Mouse (Mus musculus) small intestine, adult 2 months (tissue): ENCODE measurements around the gene Supt20. TPM values are rescaled to one million over a fixed set of nuclear protein-coding genes. Genes with fewer than 3 reads are reported as not detected.

ENCODE experiments used
- H3K27ac ChIP-seq: fragments of 200-500 bp; 2 replicates; pipeline ENCODE4 v1.5.1; 2012; ENCODE audit warnings: low read depth, low read length, control low read depth, inconsistent platforms; ENCODE audit not compliant: insufficient read depth
- H3K27me3 ChIP-seq: fragments of 200-500 bp; 2 replicates; pipeline ENCODE4 v1.6.1; 2012; ENCODE audit warnings: mild to moderate bottlenecking, moderate library complexity, low read length, inconsistent platforms; ENCODE audit not compliant: control insufficient read depth, insufficient read depth
- H3K36me3 ChIP-seq: fragments of 200-500 bp; 2 replicates; pipeline ENCODE4 v1.6.1; 2012; ENCODE audit warnings: mild to moderate bottlenecking, low read length, control low read depth, inconsistent platforms; ENCODE audit not compliant: control insufficient read depth, insufficient read depth
- H3K4me1 ChIP-seq: fragments of 200-500 bp; 2 replicates; pipeline ENCODE4 v1.6.1; 2012; ENCODE audit warnings: low read length, inconsistent platforms, mixed read lengths; ENCODE audit not compliant: control insufficient read depth, insufficient read depth, insufficient read length
- H3K4me3 ChIP-seq: fragments of 200-500 bp; 2 replicates; pipeline ENCODE4 v1.5.1; 2012; ENCODE audit warnings: low read depth, mild to moderate bottlenecking, control low read depth, inconsistent platforms, low read length, moderate library complexity
- CTCF ChIP-seq: fragments of 200-500 bp; IDR thresholded peaks from 2 replicates; pipeline ENCODE4 v1.5.1; 2012; ENCODE audit warnings: low read depth, mild to moderate bottlenecking, control low read depth, inconsistent platforms, low read length, moderate library complexity, mixed read lengths; ENCODE audit not compliant: insufficient replicate concordance, insufficient read length; ENCODE audit errors: extremely low read depth
- POLR2A ChIP-seq: fragments of 200-500 bp; IDR thresholded peaks from 2 replicates; pipeline ENCODE4 v1.6.1; 2012; ENCODE audit warnings: low read depth, mild to moderate bottlenecking, control low read depth, inconsistent platforms, low read length, moderate library complexity
- WGBS: fragments of 180-500 bp; shearing (Covaris S2); methylation state at CpG from one replicate; pipeline ENCODE4 v1.1.7; 2018; 5-methylcytosine and 5-hydroxymethylcytosine counted together
- polyA plus RNA-seq: library from polyadenylated mRNA; depleted of rRNA; stranded (reverse); fragments of >200 nt; gene quantifications from 2 replicates; pipeline ENCODE4 v1.2.3, GENCODE M21; 2012

Gene Supt20
- polyA plus RNA-seq, 1 experiment = 31.3 TPM

- 39% methylated on average over 18 of the region's 18 CpGs for WGBS
- TF ChIP-seq POLR2A (no peak), CTCF (no peak)
- H3K27me3 ChIP-seq = no peaks in the 10 kb centered on the region
- H3K27ac ChIP-seq = peak overlapping the region; percentile 70; the same call in 1 of the 2 replicates
- peak overlapping the region; percentile 80 for H3K4me3 ChIP-seq
- H3K4me1 ChIP-seq = peaks cover 2% of the 10 kb centered on the region; the same call in 1 of the 2 replicates
- H3K36me3 ChIP-seq = peaks cover 13% of the 10 kb centered on the region
Measured at GRCm38 (mm10) chr3:54736101-54736927, 43.7 kb downstream of the Supt20 start.

- TF ChIP-seq CTCF (no peak), POLR2A (no peak)
- Histone ChIP-seq H3K4me1 (peaks cover 2% of the 10 kb centered on the region; the same call in 1 of the 2 replicates), H3K27me3 (no peaks in the 10 kb centered on the region), H3K36me3 (peaks cover 15% of the 10 kb centered on the region), H3K4me3 (no peak overlapping the region), H3K27ac (no peak overlapping the region)
- 75% methylated on average over 8 of the region's 8 CpGs for WGBS
Measured at GRCm38 (mm10) chr3:54737317-54737716, 44.7 kb downstream of the Supt20 start.

GRCm38 (mm10) chr3:54741965-54742364 is 49.4 kb downstream of the Supt20 start:
- WGBS = 31% methylated on average over 11 of the region's 11 CpGs
- H3K27me3 ChIP-seq = no peaks in the 10 kb centered on the region
- peaks cover 51% of the 10 kb centered on the region for H3K36me3 ChIP-seq

GRCm38 (mm10) chr3:54745799-54746198 is 53.2 kb downstream of the Supt20 start:
- Histone ChIP-seq H3K36me3 (peaks cover 66% of the 10 kb centered on the region), H3K4me3 (no peak overlapping the region), H3K27ac (no peak overlapping the region), H3K27me3 (no peaks in the 10 kb centered on the region), H3K4me1 (no peaks in the 10 kb centered on the region)
- WGBS = 52% methylated on average over 5 of the region's 5 CpGs
- peak; percentile 29; the same call in 1 of the 2 replicates for TF ChIP-seq CTCF
- no peak for TF ChIP-seq POLR2A

More at GRCm38 (mm10) chr3:54741965-54742364, 49.4 kb downstream of the Supt20 start:
- no peaks in the 10 kb centered on the region for H3K4me1 ChIP-seq
- TF ChIP-seq POLR2A = no peak
- TF ChIP-seq CTCF = no peak
- no peak overlapping the region for H3K27ac ChIP-seq
- no peak overlapping the region for H3K4me3 ChIP-seq

- Histone ChIP-seq H3K27me3 (no peaks in the 10 kb centered on the region; the same call in none of the 2 replicates), H3K27ac (no peak overlapping the region), H3K4me3 (no peak overlapping the region), H3K4me1 (peaks cover 3% of the 10 kb centered on the region), H3K36me3 (peaks cover 12% of the 10 kb centered on the region)
- TF ChIP-seq POLR2A = no peak
- 77% methylated on average over 4 of the region's 4 CpGs for WGBS
Measured at GRCm38 (mm10) chr3:54753411-54753810, 60.8 kb downstream of the Supt20 start.

GRCm38 (mm10) chr3:54755145-54756041 is 62.8 kb downstream of the Supt20 start, which contains the start of gene Smad9:
TSS of gene Smad9 (plus strand) at chr3:54755582.
- under 1% methylated on average over 66 of the region's 66 CpGs for WGBS
- peak within 1 kb of the TSS; percentile 71 for H3K4me3 ChIP-seq
- TF ChIP-seq POLR2A (no peak), CTCF (no peak)
- H3K36me3 ChIP-seq = 0 out of 2 replicates have a peak, but pooled peaks cover 2% of the 10 kb centered on the region
- H3K27ac ChIP-seq = peak within 1 kb of the TSS; percentile 32; the same call in 1 of the 2 replicates
- no peaks in the 10 kb centered on the region; the same call in none of the 2 replicates for H3K27me3 ChIP-seq
- H3K4me1 ChIP-seq = peaks cover 3% of the 10 kb centered on the region
